Mouse (Mus musculus): Measurements from ENCODE around the gene Hoxc4.

The Hoxc4 gene

DNA sequence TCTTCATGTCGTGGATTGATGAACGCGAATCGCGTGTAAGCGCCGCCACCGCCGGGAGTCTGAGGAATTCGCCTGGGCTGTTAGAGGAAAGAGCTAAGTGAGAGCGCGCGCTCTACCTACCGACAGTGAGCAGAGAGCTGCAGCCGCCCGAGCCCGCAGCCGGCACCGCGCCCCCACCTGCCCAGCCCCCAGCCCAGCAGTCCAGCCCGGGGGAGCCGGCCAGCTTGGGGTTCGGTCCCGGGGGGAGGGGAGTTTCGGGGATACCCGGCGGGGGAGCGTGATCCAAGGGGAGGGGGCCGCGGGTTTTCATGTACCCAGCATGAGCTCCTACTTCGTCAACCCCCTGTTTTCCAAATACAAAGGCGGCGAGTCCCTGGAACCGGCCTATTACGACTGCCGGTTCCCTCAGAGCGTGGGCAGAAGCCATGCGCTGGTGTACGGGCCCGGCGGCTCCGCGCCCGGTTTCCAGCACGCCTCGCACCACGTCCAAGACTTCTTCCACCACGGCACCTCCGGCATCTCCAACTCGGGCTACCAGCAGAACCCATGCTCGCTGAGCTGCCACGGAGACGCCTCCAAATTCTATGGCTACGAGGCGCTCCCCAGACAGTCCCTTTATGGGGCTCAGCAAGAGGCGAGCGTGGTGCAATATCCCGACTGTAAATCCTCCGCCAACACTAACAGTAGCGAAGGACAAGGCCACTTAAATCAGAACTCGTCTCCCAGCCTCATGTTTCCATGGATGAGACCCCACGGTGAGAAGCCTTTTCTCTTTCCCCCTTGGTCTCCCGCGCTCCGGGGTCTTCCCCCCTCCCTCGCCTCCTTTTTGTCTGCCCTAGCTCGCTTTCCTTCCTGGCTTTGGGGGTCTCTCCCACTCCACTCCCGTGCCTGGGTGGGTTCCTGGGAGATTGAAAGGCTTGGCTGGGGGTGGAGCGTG is 28.0 kb upstream of the Hoxc4 start, which contains the start of gene Hoxc8:
Gene Hoxc8 (plus strand): TSS at position 147 of the 937 bp plus-strand sequence.
- DNase-seq (ENCODE audit: low spot score), result no peak

DNA sequence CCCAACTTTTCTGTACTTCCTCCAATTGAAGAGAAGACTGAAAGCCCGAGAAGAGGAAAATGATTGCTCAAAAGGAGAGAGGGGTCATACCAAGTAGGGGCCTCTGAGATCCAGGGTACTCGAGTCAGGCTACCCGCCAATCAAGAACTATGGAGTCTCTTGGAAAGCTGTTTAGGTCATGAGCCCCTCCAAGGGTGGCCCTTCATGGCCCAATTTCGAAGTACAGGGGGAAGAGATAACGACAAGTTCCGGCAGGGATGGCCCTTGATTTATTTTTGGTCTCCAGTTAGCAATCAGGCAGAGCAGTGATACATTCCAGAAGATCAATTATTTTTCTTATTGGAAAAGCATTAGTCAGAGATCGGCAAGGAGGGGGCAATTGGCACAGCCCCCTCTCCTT is 27.0 kb upstream of the Hoxc4 start:
- DNase-seq (ENCODE audit: low spot score), result no peak

DNA sequence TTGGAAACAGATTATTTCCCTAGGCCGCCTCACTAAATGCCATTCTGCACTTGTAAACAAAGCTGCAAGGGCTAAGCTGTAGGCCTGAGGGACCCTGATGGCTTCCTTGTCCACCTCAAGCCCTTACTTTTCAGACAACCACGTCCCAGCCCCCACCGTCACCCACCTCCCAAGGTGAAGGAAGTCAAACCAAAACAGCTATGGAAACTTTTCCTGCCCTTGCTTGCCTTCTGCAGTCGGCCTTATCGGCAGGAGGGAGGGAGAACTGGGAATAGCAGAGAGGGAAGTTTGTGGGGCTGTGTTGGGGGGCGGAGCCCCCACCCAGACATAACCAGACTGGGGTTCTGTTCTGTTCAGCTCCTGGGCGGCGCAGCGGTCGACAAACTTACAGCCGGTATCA is 26.5 kb upstream of the Hoxc4 start:
- no peak for DNase-seq (ENCODE audit: low spot score)

DNA sequence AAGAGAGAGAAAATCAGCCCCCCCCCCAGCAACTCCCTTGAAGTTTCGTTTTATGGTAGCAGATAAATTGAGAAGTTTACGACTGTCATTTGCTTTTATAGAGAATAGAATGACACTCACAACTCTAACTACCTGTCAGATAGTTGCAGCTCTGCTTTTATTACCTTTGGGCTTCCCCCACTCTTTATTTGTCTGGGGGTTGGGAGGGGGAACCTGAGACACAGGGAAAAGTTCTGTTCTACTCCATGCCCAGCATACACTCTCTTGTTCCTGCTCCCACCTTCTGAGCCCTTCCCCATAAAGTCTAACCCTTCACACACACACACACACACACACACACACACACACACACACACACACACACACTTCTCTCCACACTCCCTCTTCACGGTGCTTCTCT is 25.9 kb upstream of the Hoxc4 start:
- no peak for DNase-seq (ENCODE audit: low spot score)

DNA sequence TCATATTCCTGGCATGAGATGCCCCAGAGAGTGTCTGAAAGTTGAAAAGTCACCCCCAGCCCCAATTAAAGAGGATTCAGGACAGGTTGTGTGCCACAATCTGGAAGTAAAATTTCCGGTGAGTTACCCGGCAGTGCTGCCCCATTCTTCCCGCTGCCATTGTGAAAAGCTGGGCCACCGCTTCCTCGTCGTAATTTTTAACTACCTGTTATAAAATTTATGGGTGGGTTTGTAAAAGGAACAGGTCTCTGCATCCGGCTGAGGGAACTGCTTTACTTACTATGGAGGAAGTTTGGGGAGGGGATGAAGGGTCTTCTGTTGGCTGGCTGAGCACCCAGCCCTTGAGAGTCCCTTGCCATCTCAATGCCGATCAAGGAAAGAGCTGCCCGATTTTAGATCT is 22.2 kb upstream of the Hoxc4 start:
- no peak for DNase-seq (ENCODE audit: low spot score)

DNA sequence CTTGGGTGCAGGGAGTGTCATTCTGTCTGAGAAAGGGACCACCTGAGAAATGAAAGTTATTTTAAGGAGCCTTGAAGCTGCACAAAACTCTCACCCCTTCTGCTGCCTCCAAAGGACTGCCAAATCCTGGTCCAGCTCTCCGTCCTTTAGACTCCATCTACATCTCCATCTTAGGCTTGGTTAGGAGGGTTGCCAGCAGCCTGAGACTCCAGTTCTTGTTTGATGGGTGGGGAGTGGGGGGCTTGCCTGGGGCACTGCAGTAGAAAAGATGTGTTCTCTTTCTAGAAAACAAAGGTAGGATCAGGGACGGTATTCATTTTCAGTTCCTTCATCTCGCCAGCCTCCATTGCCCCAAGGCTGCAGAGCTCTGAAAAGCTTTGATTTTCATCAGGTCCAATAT is 21.3 kb upstream of the Hoxc4 start:
- no peak for DNase-seq (ENCODE audit: low spot score)

DNA sequence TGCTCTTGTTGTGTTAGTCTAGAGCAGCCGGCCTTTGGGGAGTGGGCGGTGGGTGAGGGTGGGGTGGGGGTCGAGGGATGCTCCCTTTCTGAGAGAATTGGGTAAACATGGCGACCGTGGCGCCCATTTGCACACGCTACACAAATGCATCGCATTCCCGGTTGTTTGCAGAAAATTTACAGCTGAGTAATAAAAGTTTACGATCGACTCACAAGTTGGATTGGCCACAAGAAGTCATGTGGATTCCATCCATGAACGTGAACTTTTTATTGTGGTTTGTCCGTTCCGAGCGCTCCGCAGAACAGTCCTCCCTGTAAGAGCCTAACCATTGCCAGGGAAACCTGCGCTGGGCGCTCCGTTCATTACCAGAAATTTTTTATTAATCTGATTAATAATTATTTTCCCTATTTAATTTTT is 20.8 kb upstream of the Hoxc4 start, which contains the start of gene Hoxc6:
Gene Hoxc6 (plus strand): TSS at position 319 of the 417 bp plus-strand sequence.
- DNase-seq (ENCODE audit: low spot score), result no peak

DNA sequence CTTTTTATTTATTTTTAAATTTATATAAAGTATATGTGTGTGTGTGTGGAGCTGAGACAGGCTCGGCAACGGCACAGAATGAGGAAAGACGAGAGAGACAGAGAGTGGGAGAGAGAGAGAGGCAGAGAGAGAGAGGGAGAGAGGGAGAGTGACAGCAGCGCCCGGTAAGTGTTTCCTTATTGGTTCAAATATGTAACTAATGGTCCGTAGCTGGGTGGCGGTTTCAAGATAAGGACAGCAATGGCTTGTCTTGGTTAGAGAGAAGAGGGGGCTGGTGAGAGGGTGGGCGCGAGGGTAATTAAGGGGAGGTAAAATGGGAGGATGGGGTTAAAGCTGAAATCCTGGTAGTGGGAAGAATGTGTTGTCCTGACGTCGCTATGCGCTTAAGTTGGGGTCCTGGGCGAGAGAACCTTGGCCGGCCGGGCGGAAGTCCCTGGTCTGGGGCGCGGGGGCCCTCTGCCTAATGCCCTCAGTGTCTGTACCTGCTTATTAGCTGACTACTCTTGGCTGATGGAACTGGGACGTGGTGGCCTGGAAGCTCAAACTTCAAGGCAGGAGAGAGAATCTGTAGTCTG is 20.0 kb upstream of the Hoxc4 start:
- DNase-seq (ENCODE audit: low spot score), result no peak

DNA sequence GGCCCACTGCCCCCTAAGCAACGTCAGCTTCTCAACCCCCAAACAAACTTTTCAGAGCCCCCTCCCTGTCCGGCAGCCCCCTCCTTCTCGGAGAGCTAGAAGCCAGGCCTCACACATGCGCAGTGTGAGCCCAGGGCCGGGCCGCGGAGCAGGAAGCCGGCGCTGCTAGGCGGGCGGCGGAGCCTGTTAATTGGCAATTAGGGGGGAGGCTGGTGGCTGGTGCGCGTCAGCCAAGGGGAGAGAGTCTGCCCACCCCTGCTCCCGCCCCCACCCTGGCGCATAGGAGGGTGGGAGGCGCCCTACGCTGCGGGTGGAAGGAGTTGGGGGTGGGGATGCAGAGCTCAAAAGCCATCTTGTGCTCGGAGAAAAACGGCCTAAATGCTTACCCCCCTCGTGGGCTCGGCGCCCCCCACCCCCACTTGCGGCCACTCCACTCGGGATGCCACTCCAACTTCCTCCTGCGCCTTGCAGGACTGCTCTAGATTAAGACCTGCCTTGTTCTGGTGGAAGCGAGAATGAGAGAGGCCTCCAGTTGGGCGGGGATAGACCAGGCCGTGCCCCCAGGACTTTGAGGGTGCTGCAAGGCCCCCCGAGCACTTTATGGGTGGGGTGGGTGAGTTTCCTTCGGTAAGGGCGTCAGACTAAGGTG is 19.4 kb upstream of the Hoxc4 start:
- peak; percentile 57 for DNase-seq (ENCODE audit: low spot score)

DNA sequence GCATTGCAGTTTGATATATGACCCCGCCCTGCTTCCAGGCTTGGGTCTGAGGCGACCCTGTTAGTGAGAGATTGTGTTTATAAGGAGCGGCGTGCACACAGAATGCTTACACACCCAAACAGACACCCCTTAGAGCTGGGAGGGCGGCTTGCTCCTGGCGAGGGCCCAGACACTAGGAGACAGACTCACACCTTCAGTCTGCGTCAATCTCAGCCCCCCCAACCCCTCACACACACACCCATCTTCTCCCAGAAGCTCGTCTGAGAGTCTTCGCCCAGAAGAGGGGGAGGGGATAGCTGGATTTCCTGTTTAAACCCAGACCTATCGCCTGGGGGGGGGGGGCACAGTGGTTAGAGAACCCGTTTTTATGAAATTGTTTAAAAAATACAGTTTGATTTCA is 18.8 kb upstream of the Hoxc4 start:
- no peak for DNase-seq (ENCODE audit: low spot score)

DNA sequence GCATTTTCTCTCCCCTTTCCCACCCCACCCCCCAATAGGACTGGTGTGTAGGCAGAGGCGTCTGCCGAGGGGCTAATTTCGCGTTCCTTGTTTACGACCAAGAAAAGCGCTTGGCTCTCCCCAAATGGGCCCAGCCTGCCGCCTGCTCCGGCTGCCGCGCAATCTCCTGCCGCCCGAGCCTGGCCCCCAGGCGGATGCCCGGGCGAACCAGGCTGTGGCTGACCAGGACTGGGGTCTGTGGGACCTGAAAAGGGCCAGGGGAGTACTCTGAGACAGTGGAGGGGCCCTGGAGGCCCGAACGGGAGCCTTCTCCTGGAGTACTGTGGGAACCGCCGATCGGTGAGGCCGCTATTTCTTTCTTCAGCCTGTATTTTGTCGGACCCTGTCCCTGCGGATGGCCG is 18.2 kb upstream of the Hoxc4 start:
- no peak for DNase-seq (ENCODE audit: low spot score)

DNA sequence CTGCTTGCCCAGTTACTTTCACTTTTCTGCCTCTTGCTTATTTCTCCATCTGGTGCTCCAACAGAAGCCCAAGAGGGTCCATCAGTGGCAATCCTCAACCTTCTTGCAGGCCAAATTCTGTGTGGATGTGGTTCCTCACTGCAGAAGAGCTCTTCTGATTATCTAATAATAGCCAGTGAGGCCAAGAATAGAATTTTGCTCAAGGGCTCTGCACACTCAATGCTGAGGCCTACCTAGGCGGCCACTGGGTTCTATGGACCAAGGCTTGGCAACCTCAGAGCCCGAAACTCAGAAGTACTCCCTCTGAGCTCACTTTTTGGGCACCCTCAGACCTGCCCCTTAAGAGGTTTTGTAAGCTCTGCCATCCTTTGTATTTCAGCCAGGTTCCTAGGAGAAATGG is 17.4 kb upstream of the Hoxc4 start:
- no peak for DNase-seq (ENCODE audit: low spot score)

DNA sequence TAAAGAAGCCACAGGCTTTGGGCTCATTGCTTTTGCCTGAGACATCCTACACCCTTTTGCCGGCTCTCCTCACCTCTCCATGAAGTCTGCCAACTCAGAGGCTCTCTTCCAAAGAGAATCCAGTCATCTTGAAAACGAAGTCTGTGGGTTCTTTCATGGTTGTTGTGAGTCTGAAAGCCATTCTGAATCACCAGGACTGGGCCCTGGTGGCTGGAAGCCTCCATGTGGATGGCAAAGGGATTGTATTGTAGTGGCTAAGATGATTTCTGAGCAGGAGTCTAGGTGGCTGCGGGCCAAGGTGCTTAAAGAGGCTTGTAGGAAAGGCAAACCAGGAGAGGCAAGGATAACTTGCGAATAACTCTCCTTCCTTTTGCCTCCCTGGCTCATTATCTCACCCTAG is 16.6 kb upstream of the Hoxc4 start:
- no peak for DNase-seq (ENCODE audit: low spot score)

DNA sequence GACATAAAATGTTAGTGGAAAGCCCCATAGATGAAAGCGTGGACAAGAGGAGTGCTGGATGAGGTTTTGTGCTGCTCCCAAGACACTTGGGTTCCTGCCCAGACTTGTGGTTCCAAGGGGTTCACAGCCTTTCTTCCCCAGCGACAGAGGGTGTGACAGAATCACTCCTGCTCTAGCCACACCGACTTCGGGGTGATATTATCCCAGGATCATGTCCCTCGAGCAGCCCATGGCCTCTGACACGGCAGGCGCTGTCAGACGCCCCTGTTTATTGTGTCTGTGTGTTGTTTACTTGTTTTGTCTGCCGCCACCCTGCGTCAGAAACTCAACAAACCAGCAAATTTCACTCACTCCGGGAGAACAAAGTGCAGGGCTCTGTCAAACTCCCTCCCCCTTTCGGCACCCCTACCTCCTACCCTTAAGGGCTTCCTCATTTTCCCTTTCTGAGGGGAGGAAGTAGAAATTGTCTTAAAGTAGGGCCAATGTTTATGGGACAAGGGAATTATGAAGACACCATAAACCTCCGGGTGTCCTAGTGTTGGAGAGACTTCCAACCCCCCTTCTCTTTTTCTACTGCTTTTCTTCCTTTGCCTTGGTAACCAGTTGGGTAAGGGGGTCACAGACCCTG is 15.8 kb upstream of the Hoxc4 start:
- DNase-seq (ENCODE audit: low spot score), result no peak

DNA sequence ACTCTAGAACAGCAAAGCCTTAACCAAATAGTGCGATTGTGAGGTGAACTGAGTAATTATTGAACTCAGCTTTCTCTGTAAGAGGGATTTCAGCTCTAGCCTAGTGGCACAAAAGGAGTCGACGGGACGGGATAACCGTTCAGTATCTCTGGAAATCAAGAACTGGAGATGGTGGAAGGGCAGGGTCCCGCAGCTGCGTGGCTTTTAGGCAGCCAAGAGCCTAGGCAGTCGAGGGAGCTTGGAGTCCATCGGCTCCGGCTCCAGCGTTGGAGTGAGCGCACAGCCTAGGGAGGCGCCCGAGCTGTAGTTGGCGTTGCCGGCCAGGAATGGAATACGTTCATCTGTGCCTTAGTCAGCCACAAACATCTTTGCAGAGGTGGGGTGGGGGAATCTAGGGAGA is 13.4 kb upstream of the Hoxc4 start:
- DNase-seq (ENCODE audit: low spot score), result no peak

DNA sequence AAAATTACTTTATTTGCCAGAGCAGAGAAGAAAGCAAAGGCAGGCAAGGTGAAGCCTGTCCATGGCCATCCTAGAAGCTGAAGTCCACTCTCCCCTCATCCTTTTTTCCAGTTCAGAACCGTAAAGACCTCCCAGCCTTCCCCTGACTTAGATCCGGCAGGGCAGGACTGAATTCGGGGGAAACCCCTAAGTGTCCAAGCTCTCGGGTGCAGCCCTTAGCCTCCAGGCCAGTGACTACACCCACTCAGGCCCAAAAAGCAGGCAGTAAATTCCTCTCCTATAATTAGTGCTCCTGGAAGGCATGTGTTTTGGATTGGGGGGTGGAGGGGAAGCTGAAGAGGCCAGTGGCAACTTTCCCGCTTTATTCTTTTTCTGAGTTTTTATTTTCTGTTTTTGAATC is 12.9 kb upstream of the Hoxc4 start:
- DNase-seq (ENCODE audit: low spot score), result no peak

DNA sequence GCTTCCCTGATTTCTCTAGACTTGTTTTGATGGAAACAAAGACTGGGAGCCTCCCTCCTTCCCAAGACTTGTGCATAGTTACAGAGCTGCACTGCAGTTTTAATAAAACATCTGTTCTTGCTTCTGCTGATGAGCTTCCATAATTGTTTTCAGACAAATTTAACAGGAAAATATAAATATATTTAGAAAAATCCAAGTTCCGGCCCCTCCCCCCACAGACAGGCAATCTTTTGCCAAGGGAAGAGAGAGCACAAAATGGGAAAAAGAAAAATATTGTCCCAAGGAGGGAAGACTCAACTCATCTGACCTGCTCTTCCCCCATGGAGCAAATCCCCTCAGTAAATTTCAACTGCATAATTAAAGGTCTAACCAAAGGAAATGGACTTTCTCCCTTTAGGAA is 12.4 kb upstream of the Hoxc4 start:
- no peak for DNase-seq (ENCODE audit: low spot score)

DNA sequence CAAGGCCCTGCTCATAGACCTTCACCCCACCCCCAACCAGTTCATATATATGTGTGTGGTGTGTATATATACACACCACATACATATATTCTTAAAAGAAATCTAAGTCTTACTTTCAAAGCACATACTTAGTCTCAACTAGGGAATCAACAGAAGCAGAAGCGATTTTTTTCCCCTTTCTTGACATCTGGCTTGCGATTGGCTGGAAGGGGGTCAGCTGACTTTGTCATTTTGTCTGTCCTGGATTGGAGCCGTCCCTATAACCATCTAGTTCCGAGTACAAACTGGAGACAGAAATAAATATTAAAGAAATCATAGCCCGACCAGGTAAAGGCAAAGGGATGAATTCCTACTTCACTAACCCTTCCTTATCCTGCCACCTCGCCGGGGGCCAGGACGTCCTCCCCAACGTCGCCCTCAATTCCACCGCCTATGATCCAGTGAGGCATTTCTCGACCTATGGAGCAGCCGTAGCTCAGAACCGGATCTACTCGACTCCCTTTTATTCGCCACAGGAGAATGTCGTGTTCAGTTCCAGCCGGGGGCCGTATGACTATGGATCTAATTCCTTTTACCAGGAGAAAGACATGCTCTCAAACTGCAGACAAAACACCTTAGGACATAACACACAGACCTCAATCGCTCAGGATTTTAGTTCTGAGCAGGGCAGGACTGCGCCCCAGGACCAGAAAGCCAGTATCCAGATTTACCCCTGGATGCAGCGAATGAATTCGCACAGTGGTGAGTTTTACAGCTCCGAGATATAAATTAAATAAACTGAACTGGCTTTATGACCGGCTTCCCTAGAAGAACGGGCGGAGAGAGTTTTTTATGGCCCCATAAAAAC is 9.2 kb upstream of the Hoxc4 start:
- DNase-seq (ENCODE audit: low spot score), result no peak

DNA sequence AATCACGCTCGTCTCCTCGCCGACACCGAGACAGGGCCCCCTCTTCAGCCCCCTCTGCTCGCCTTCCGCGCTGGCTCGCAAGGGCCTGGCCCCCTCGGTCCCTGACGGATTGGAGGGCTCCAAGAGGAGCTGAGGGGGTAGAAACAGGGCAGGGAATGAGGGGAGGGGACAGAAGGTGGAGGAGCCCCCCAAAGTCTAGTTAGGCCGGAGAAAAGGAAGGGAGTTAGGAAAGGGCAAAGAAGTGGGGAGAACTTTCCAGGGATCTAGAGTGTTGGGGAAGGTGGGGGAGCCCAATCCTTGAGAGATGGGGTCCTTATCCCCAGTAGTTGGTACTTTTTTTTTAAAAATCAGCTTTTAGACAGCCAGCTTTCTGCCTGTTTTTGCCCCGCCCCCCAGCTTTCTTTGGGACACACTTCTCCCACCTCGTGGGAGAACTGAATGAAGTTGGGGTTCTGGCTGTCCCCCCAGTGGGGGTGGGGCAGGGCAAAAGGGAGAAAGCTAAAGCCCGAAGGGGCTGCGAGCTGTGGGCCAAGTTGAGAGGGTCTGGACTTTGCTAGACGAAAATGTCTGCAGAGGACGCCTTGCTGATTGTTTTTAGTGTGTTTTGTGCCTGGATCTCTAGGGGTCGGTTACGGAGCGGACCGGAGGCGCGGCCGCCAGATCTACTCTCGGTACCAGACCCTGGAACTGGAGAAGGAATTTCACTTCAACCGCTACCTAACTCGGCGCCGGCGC is 8.5 kb upstream of the Hoxc4 start:
- no peak for DNase-seq (ENCODE audit: low spot score)

DNA sequence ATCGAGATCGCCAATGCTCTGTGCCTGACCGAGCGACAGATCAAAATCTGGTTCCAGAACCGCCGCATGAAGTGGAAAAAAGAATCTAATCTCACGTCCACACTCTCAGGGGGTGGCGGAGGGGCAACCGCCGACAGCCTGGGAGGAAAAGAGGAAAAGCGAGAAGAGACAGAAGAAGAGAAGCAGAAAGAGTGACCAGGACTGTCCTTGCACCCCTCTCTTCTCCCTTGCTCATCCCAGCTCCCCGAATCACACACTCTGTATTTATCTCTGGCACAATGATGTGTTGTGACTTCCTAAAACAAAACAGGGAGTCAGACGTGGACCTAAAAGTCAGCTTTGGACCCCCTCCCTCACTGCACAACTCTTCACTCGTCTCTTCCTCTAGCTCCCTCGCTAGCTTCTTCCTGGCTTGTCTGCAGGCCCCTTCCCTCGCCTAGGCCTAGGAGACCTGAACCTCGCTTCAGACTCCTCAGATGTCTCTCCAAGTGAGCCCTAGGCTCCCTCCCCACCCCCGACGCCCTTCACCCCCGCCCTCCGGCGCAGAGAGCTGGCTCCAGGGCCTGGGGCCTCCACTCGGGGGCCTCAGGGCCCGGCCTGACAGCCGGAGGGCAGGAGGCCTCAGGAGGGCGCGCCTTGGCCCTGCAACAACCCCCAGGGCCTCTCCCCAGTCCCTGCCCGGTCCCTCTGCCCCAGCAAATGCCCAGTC is 7.7 kb upstream of the Hoxc4 start:
- DNase-seq (ENCODE audit: low spot score), result no peak

Measured in urinary bladder, postnatal 25 days (tissue).